Mouse (Mus musculus): ENCODE data around the gene Atoh8. TPM values are rescaled to one million over a fixed set of nuclear protein-coding genes. Genes with fewer than 3 reads are reported as not detected.

Atoh8 gene
- polyA plus RNA-seq, 1 experiment from 2014 or later: 7.5 TPM

DNA sequence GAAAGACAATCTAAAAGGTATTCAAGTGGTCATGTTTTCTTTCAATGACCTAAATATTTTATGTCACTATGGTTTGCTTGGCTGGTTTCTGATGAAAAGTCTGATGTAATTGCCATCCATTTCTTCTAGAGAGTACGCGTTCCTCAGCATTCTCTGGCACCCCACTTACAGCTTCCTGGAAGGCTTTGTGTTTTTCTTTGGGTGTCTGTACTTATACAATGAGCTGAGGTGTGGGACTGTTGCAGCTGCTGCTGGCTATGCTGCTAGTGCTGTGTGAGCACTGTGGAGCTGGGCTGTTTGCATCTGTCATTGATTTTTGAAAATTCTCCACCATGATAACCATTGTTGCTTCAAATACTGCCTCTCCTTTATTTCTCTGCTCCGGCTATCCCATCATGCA lies 56.4 kb downstream of the Atoh8 start:
- no peaks in the 10 kb centered on the region for H3K36me3 ChIP-seq (replicated peaks)
- H3K9ac ChIP-seq: no peak overlapping the region
- no peak overlapping the region for H3K4me2 ChIP-seq
- ATAC-seq (ENCODE audit: low FRiP score): no peak
- no peaks in the 10 kb centered on the region for H3K9me3 ChIP-seq
- peaks cover 8% of the 10 kb centered on the region; the same call in 1 of the 2 replicates for H3K27me3 ChIP-seq
- peaks cover 9% of the 10 kb centered on the region; the same call in 1 of the 2 replicates for H3K4me1 ChIP-seq
- 89% methylated on average over 3 of the region's 3 CpGs for WGBS
- H3K27ac ChIP-seq: no peak overlapping the region
- H3K4me3 ChIP-seq (replicated peaks): no peak overlapping the region

DNA sequence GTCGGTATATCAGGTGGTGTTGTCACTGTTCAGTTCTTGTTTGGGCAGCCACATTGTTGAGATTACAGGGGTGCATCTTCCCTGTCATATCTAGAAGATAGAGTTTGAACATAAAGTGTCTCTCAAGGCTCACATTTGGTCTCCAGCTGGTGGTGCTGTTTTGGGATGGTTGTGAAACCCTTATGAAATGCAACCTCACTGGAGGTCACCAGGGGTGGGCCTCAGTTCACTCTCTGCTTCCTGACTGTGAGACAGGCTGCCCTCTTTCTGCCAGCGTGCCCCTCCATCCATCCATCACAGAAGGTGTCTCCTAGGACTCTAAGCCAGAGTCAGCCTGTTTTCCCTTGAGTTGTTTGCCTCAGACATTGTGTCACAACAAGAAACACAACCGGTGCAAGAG lies 58.0 kb downstream of the Atoh8 start:
- Histone ChIP-seq H3K27ac (no peak overlapping the region), H3K36me3 (replicated peaks) (no peaks in the 10 kb centered on the region), H3K27me3 (0 out of 2 replicates have a peak, but pooled peaks cover 8% of the 10 kb centered on the region), H3K4me2 (no peak overlapping the region), H3K9me3 (no peaks in the 10 kb centered on the region), H3K4me1 (peaks cover 9% of the 10 kb centered on the region; the same call in 1 of the 2 replicates), H3K4me3 (replicated peaks) (no peak overlapping the region), H3K9ac (no peak overlapping the region)
- ATAC-seq (ENCODE audit: low FRiP score): no peak
- WGBS: 77% methylated on average over 3 of the region's 3 CpGs

- no peak overlapping the region for H3K4me2 ChIP-seq
- H3K9ac ChIP-seq: no peak overlapping the region
- no peak overlapping the region for H3K4me3 ChIP-seq (replicated peaks)
- H3K27me3 ChIP-seq: 0 out of 2 replicates have a peak, but pooled peaks cover 5% of the 10 kb centered on the region
- no peak overlapping the region for H3K27ac ChIP-seq
- H3K36me3 ChIP-seq (replicated peaks): no peaks in the 10 kb centered on the region
- no peak for ATAC-seq (ENCODE audit: low FRiP score)
- peaks cover 9% of the 10 kb centered on the region; the same call in 1 of the 2 replicates for H3K4me1 ChIP-seq
- H3K9me3 ChIP-seq: no peaks in the 10 kb centered on the region
- 75% methylated on average over 5 of the region's 5 CpGs for WGBS
These were observed 59.4 kb downstream of the Atoh8 start for GRCm38 (mm10) chr6:72176004-72176403.

GRCm38 (mm10) chr6:72175419-72175818 lies 60.0 kb downstream of the Atoh8 start:
- no peaks in the 10 kb centered on the region for H3K36me3 ChIP-seq (replicated peaks)
- H3K4me2 ChIP-seq: no peak overlapping the region
- peaks cover 9% of the 10 kb centered on the region; the same call in 1 of the 2 replicates for H3K4me1 ChIP-seq
- H3K27ac ChIP-seq: no peak overlapping the region
- H3K4me3 ChIP-seq (replicated peaks): no peak overlapping the region
- ATAC-seq (ENCODE audit: low FRiP score): no peak
- 0 out of 2 replicates have a peak, but pooled peaks cover 5% of the 10 kb centered on the region for H3K27me3 ChIP-seq
- H3K9ac ChIP-seq: no peak overlapping the region
- H3K9me3 ChIP-seq: no peaks in the 10 kb centered on the region
- WGBS: 54% methylated on average over 3 of the region's 3 CpGs

DNA sequence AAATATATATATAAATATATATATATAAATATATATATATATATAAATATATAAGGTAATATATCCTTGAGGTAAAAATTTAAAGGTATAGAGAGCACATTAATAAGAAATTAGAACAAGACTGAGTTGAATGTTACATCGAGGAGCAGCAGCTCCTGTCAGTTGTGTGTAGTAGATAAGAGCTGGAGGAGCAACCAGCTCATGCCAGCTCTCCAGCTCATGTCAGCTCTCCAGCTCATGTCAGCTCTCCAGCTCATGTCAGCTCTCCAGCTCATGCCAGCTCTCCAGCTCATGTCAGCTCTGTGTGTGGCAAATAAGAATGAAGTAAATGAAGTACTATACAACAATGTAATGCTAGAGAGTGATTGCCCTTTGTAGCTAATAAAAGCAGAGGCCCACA lies 62.0 kb downstream of the Atoh8 start:
- Histone ChIP-seq H3K4me3 (replicated peaks) (no peak overlapping the region), H3K4me2 (no peak overlapping the region), H3K9ac (no peak overlapping the region), H3K27ac (no peak overlapping the region), H3K9me3 (no peaks in the 10 kb centered on the region), H3K4me1 (peaks cover 9% of the 10 kb centered on the region; the same call in 1 of the 2 replicates), H3K36me3 (replicated peaks) (no peaks in the 10 kb centered on the region), H3K27me3 (no peaks in the 10 kb centered on the region)
- 92% methylated on average over 1 of the region's 1 CpGs for WGBS
- ATAC-seq (ENCODE audit: low FRiP score): no peak

DNA sequence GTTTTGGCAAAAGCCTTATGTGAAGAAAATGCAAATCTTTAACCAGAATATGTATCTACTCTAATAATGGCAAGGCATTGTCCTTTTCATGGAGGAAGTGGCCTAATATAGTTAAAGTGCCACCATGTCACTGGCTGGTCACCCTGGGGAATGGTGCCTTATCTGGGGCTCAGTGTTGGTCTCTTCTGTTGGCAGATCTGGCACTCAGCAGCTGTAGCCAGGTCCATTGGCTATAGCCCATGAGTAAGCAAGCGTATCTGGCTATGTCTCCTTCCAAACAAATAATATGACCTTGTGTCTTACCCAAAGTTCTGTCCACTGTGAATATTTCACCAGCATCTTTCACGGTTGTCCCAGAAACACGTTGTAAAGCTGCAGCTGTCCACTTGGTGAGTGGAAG lies 64.0 kb downstream of the Atoh8 start:
- Histone ChIP-seq H3K9ac (no peak overlapping the region), H3K4me3 (replicated peaks) (no peak overlapping the region), H3K9me3 (no peaks in the 10 kb centered on the region), H3K27ac (no peak overlapping the region), H3K27me3 (no peaks in the 10 kb centered on the region), H3K4me1 (peaks cover 9% of the 10 kb centered on the region; the same call in 1 of the 2 replicates), H3K36me3 (replicated peaks) (no peaks in the 10 kb centered on the region), H3K4me2 (no peak overlapping the region)
- no peak for ATAC-seq (ENCODE audit: low FRiP score)
- 83% methylated on average over 3 of the region's 3 CpGs for WGBS

GRCm38 (mm10) chr6:72165907-72166306 lies 69.5 kb downstream of the Atoh8 start:
- Histone ChIP-seq H3K4me3 (replicated peaks) (no peak overlapping the region), H3K36me3 (replicated peaks) (no peaks in the 10 kb centered on the region), H3K27ac (no peak overlapping the region), H3K27me3 (no peaks in the 10 kb centered on the region), H3K9me3 (no peaks in the 10 kb centered on the region), H3K4me2 (no peak overlapping the region), H3K4me1 (no peaks in the 10 kb centered on the region), H3K9ac (no peak overlapping the region)
- ATAC-seq (ENCODE audit: low FRiP score): no peak
- WGBS: 45% methylated on average over 2 of the region's 2 CpGs

GRCm38 (mm10) chr6:72164321-72165275 lies 70.8 kb downstream of the Atoh8 start:
- no peaks in the 10 kb centered on the region for H3K9me3 ChIP-seq
- no peaks in the 10 kb centered on the region for H3K27me3 ChIP-seq
- H3K4me1 ChIP-seq: no peaks in the 10 kb centered on the region
- no peaks in the 10 kb centered on the region for H3K36me3 ChIP-seq (replicated peaks)
- 23% methylated on average over 20 of the region's 20 CpGs for WGBS
- H3K9ac ChIP-seq: no peak overlapping the region
- no peak overlapping the region for H3K4me2 ChIP-seq
- peak; percentile 86 for ATAC-seq (ENCODE audit: low FRiP score)
- no peak overlapping the region for H3K27ac ChIP-seq
- H3K4me3 ChIP-seq (replicated peaks): no peak overlapping the region

GRCm38 (mm10) chr6:72162155-72162890 lies 73.1 kb downstream of the Atoh8 start:
- H3K9ac ChIP-seq: no peak overlapping the region
- 72% methylated on average over 19 of the region's 19 CpGs for WGBS
- no peak overlapping the region for H3K4me3 ChIP-seq (replicated peaks)
- no peak overlapping the region for H3K4me2 ChIP-seq
- no peak for ATAC-seq (ENCODE audit: low FRiP score)
- no peaks in the 10 kb centered on the region for H3K4me1 ChIP-seq
- no peaks in the 10 kb centered on the region for H3K9me3 ChIP-seq
- H3K36me3 ChIP-seq (replicated peaks): no peaks in the 10 kb centered on the region
- H3K27ac ChIP-seq: no peak overlapping the region
- H3K27me3 ChIP-seq: no peaks in the 10 kb centered on the region

DNA sequence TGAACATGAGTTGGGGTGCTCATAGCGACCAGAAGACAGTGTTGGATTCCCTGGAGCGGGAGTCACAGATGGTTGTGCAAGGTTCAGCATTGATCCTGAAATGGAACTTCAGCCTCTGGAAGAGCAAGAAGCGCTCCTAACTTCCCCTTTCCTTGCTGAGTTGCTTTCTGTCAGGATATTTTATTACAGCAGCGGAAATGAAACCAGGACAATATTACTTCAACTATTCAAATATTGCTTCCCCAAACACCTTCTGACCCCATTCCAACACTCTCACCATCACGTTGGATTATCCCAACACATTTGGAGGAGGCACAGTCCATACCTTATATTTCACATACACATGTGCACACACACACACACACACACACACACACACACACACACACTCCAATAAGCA lies 73.6 kb downstream of the Atoh8 start:
- 86% methylated on average over 5 of the region's 5 CpGs for WGBS
- ATAC-seq (ENCODE audit: low FRiP score): no peak
- H3K4me2 ChIP-seq: no peak overlapping the region
- H3K4me1 ChIP-seq: no peaks in the 10 kb centered on the region
- H3K27me3 ChIP-seq: no peaks in the 10 kb centered on the region
- no peak overlapping the region for H3K27ac ChIP-seq
- H3K4me3 ChIP-seq (replicated peaks): no peak overlapping the region
- no peak overlapping the region for H3K9ac ChIP-seq
- no peaks in the 10 kb centered on the region for H3K9me3 ChIP-seq
- no peaks in the 10 kb centered on the region for H3K36me3 ChIP-seq (replicated peaks)

GRCm38 (mm10) chr6:72160991-72161390 lies 74.4 kb downstream of the Atoh8 start:
- no peak for ATAC-seq (ENCODE audit: low FRiP score)
- no peaks in the 10 kb centered on the region for H3K27me3 ChIP-seq
- H3K4me3 ChIP-seq (replicated peaks): no peak overlapping the region
- no peaks in the 10 kb centered on the region for H3K4me1 ChIP-seq
- H3K9me3 ChIP-seq: no peaks in the 10 kb centered on the region
- 90% methylated on average over 3 of the region's 3 CpGs for WGBS
- H3K27ac ChIP-seq: no peak overlapping the region
- H3K36me3 ChIP-seq (replicated peaks): no peaks in the 10 kb centered on the region
- no peak overlapping the region for H3K9ac ChIP-seq
- no peak overlapping the region for H3K4me2 ChIP-seq

- Histone ChIP-seq H3K27ac (no peak overlapping the region), H3K36me3 (replicated peaks) (no peaks in the 10 kb centered on the region), H3K27me3 (no peaks in the 10 kb centered on the region), H3K4me2 (no peak overlapping the region), H3K4me1 (no peaks in the 10 kb centered on the region), H3K4me3 (replicated peaks) (no peak overlapping the region), H3K9me3 (no peaks in the 10 kb centered on the region), H3K9ac (no peak overlapping the region)
- no peak for ATAC-seq (ENCODE audit: low FRiP score)
- WGBS: 87% methylated on average over 10 of the region's 10 CpGs
These were observed 75.4 kb downstream of the Atoh8 start for GRCm38 (mm10) chr6:72159861-72160395.

Data from forebrain, embryonic 12.5 days (tissue).